Mouse (Mus musculus): ENCODE measurements around the gene Rsrp1.
A peak's percentile ranks its signal among the peaks of the same experiment; 100 is the strongest.

Gene Rsrp1

GRCm38 (mm10) chr4:134922111-134922924 lies 1.1 kb upstream of the Rsrp1 start:
- DNase-seq (ENCODE audit: extremely low read depth, low read depth) = no peak

- no peak for DNase-seq (ENCODE audit: extremely low read depth, low read depth)
These were observed 507 bp upstream of the Rsrp1 start for GRCm38 (mm10) chr4:134922925-134923244.

GRCm38 (mm10) chr4:134924019-134924741 lies 788 bp downstream of the Rsrp1 start:
- peak; percentile 85 for DNase-seq (ENCODE audit: extremely low read depth, low read depth)

GRCm38 (mm10) chr4:134925206-134925605 lies 1.8 kb downstream of the Rsrp1 start:
- no peak for DNase-seq (ENCODE audit: extremely low read depth, low read depth)

GRCm38 (mm10) chr4:134927815-134928463 lies 4.5 kb downstream of the Rsrp1 start:
- DNase-seq (ENCODE audit: extremely low read depth, low read depth) = no peak

- no peak for DNase-seq (ENCODE audit: extremely low read depth, low read depth)
These were observed 5.1 kb downstream of the Rsrp1 start for GRCm38 (mm10) chr4:134928464-134928836.

GRCm38 (mm10) chr4:134929536-134929935 lies 6.1 kb downstream of the Rsrp1 start:
- peak; percentile 56 for DNase-seq (ENCODE audit: extremely low read depth, low read depth)

GRCm38 (mm10) chr4:134930190-134930589 lies 6.8 kb downstream of the Rsrp1 start:
- no peak for DNase-seq (ENCODE audit: extremely low read depth, low read depth)

- DNase-seq (ENCODE audit: extremely low read depth, low read depth) = peak; percentile 92
These were observed 7.5 kb downstream of the Rsrp1 start, which contains the start of gene Syf2 for GRCm38 (mm10) chr4:134930684-134931481. Syf2 (plus strand) TSS chr4:134930898.

GRCm38 (mm10) chr4:134937240-134938176 lies 14.1 kb downstream of the Rsrp1 start:
- DNase-seq (ENCODE audit: extremely low read depth, low read depth) = no peak

GRCm38 (mm10) chr4:134939900-134940299 lies 16.5 kb downstream of the Rsrp1 start:
- DNase-seq (ENCODE audit: extremely low read depth, low read depth) = no peak

- DNase-seq (ENCODE audit: extremely low read depth, low read depth) = no peak
These were observed 20.6 kb downstream of the Rsrp1 start for GRCm38 (mm10) chr4:134943758-134944538.

GRCm38 (mm10) chr4:134946024-134946744 lies 22.8 kb downstream of the Rsrp1 start:
- DNase-seq (ENCODE audit: extremely low read depth, low read depth) = no peak

- no peak for DNase-seq (ENCODE audit: extremely low read depth, low read depth)
These were observed 27.2 kb downstream of the Rsrp1 start for GRCm38 (mm10) chr4:134950518-134951091.

GRCm38 (mm10) chr4:134954461-134954860 lies 31.1 kb downstream of the Rsrp1 start:
- DNase-seq (ENCODE audit: extremely low read depth, low read depth) = no peak

- no peak for DNase-seq (ENCODE audit: extremely low read depth, low read depth)
These were observed 31.8 kb downstream of the Rsrp1 start for GRCm38 (mm10) chr4:134955196-134955595.

- DNase-seq (ENCODE audit: extremely low read depth, low read depth) = no peak
These were observed 32.5 kb downstream of the Rsrp1 start for GRCm38 (mm10) chr4:134955845-134956244.

- peak; percentile 69 for DNase-seq (ENCODE audit: extremely low read depth, low read depth)
These were observed 32.9 kb downstream of the Rsrp1 start for GRCm38 (mm10) chr4:134956328-134956727.
